In the genomic region with DNA sequence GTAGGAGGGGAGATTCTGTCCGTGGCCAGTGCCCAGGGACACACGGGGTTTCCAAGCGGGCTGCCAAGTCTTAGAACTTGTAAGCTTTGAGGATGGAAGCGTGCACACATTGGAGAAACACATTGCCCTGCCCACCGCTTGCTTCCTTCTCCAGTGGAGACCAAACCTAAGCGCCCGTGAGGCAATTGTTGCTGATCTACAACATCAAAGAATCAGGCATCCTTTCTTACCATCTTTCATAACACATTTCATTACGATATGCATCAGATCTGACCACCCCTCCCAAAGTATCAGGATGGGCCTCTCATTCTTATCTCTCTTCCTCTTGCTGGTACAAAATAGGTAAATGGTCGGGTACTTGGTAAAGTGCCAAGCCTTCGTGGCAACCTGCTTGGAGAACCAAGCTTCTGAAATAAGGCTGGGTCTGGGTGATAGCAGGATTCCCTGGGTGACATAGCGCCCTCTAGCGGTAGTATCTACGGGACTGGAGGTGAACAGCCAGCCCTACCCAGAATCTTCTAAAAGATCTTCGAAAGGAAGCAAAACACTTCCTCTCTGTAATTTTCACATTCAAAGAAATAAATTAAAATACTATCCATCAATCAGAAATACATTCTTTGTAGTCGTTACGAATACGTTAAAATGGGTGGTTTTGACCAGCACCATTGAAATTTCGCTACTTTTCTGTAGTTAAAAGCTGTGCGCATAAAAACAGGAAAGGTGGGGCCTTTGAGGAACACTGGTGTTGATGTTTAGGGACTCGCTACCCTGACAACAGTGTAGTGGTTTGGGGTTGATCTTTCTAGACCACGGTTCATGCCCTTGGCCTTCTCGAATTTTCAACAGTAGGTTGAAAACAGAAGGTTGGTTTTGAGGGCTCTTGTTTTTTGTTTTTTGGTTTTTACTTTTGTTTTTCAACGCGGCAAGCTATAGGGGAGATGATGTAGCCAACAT, we compare ENCODE assay signal across 10 mouse cellular contexts. TPM values are rescaled to one million over a fixed set of nuclear protein-coding genes. Genes with fewer than 3 reads are reported as not detected.
DNase-seq lines count a peak whose midpoint lies in the region; ATAC-seq lines count a peak whose summit lies in the region.
"Had no signal": no experiment of that assay in that cellular context is flagged by ENCODE, and none has a peak within 500 bp of the region (broad histone marks: within the 10 kb centered on the region; RNA-seq: fewer than 3 reads in every experiment).

No protein-coding gene starts in this region.

- no peak overlapping the region for H3K9ac ChIP-seq in hindbrain, embryonic 14.5 days
- H3K9ac ChIP-seq in hindbrain, embryonic 16.5 days (ENCODE audit: low read depth, low read length), result no peak overlapping the region
- H3K9ac ChIP-seq in limb, embryonic 11.5 days (ENCODE audit: low read length), result no peak overlapping the region
- H3K9ac ChIP-seq: embryonic facial prominence, embryonic 13.5 days had no signal

- WGBS in hindbrain, embryonic 14.5 days, result 71% methylated on average over 24 of the region's 24 CpGs
- 69% methylated on average over 24 of the region's 24 CpGs for WGBS in hindbrain, embryonic 16.5 days
- 75% methylated on average over 24 of the region's 24 CpGs for WGBS in limb, embryonic 11.5 days

- DNase-seq in hindbrain, embryonic 14.5 days (ENCODE audit: low spot score), result peak; percentile 43
- DNase-seq in adrenal gland, adult (ENCODE audit: inconsistent age in 2 of 2, low spot score in 1 of 2), result peak; percentile 83 to 93
- peak; percentile 72 for DNase-seq in embryo, embryonic 10 days (ENCODE audit: low spot score)
- DNase-seq in limb, embryonic 11.5 days (ENCODE audit: low spot score), result peak; percentile 66
- DNase-seq in thymus, postnatal 0 days (ENCODE audit: low spot score), result peak; percentile 82

- no peaks in the 10 kb centered on the region for H3K27me3 ChIP-seq in hindbrain, embryonic 14.5 days (ENCODE audit: control insufficient read depth, insufficient read depth, low read length)
- H3K27me3 ChIP-seq in hindbrain, embryonic 16.5 days (replicated peaks; ENCODE audit: control insufficient read depth, insufficient read depth, low read length), result no peaks in the 10 kb centered on the region
- H3K27me3 ChIP-seq in limb, embryonic 11.5 days (ENCODE audit: control insufficient read depth, insufficient read depth, low read length), result no peaks in the 10 kb centered on the region
- H3K27me3 ChIP-seq: embryonic facial prominence, embryonic 13.5 days had no signal

- H3K27ac ChIP-seq in hindbrain, embryonic 14.5 days, result no peak overlapping the region
- no peak overlapping the region for H3K27ac ChIP-seq in hindbrain, embryonic 16.5 days (ENCODE audit: low read depth, low read length)
- no peak overlapping the region for H3K27ac ChIP-seq in limb, embryonic 11.5 days (replicated peaks; ENCODE audit: low read depth, low read length)
- H3K27ac ChIP-seq: embryonic facial prominence, embryonic 13.5 days had no signal

- no peak overlapping the region for H3K4me3 ChIP-seq in hindbrain, embryonic 14.5 days (replicated peaks; ENCODE audit: low read length)
- no peak overlapping the region for H3K4me3 ChIP-seq in hindbrain, embryonic 16.5 days (ENCODE audit: low read length)
- H3K4me3 ChIP-seq in limb, embryonic 11.5 days (ENCODE audit: low read depth, low read length), result no peak overlapping the region
- H3K4me3 ChIP-seq: embryonic facial prominence, embryonic 13.5 days; myocyte had no signal

- peaks cover 7% of the 10 kb centered on the region for H3K4me1 ChIP-seq in hindbrain, embryonic 14.5 days (replicated peaks; ENCODE audit: control insufficient read depth, insufficient read depth, low read length)
- H3K4me1 ChIP-seq in hindbrain, embryonic 16.5 days (ENCODE audit: control insufficient read depth, insufficient read depth, low read depth, low read length), result no peaks in the 10 kb centered on the region
- H3K4me1 ChIP-seq in limb, embryonic 11.5 days (ENCODE audit: control insufficient read depth, insufficient read depth, low read length), result 0 out of 2 replicates have a peak, but pooled peaks cover 2% of the 10 kb centered on the region

- no peaks in the 10 kb centered on the region for H3K9me3 ChIP-seq in hindbrain, embryonic 14.5 days (ENCODE audit: control insufficient read depth, low read length)
- H3K9me3 ChIP-seq in hindbrain, embryonic 16.5 days (ENCODE audit: control insufficient read depth, low read length), result no peaks in the 10 kb centered on the region
- no peaks in the 10 kb centered on the region; the same call in 1 of the 2 replicates for H3K9me3 ChIP-seq in limb, embryonic 11.5 days (ENCODE audit: control insufficient read depth, low read length)
- H3K9me3 ChIP-seq: embryonic facial prominence, embryonic 13.5 days had no signal

- H3K36me3 ChIP-seq in hindbrain, embryonic 14.5 days (replicated peaks; ENCODE audit: control insufficient read depth, insufficient read depth), result no peaks in the 10 kb centered on the region
- H3K36me3 ChIP-seq in hindbrain, embryonic 16.5 days (ENCODE audit: control insufficient read depth, insufficient read depth, low read length), result no peaks in the 10 kb centered on the region
- H3K36me3 ChIP-seq in limb, embryonic 11.5 days (ENCODE audit: control insufficient read depth, insufficient read depth, low read length), result no peaks in the 10 kb centered on the region
- H3K36me3 ChIP-seq: embryonic facial prominence, embryonic 13.5 days had no signal

- H3K4me2 ChIP-seq in hindbrain, embryonic 14.5 days (replicated peaks), result no peak overlapping the region
- no peak overlapping the region for H3K4me2 ChIP-seq in hindbrain, embryonic 16.5 days (ENCODE audit: low read length)
- no peak overlapping the region for H3K4me2 ChIP-seq in limb, embryonic 11.5 days (ENCODE audit: low read depth, severe bottlenecking)
- H3K4me2 ChIP-seq: embryonic facial prominence, embryonic 13.5 days had no signal

- ATAC-seq in hindbrain, embryonic 14.5 days (ENCODE audit: low FRiP score), result no peak
- no peak for ATAC-seq in hindbrain, embryonic 16.5 days
- peak; percentile 68 to 77 for ATAC-seq in hematopoietic stem cell, adult 5-6 weeks (replicated peaks in 1 of 2; ENCODE audit: insufficient read depth in 1 of 2, low FRiP score in 2 of 2, low TSS enrichment in 1 of 2, low read depth in 1 of 2, poor library complexity in 2 of 2, severe bottlenecking in 2 of 2)
- no peak for ATAC-seq in limb, embryonic 11.5 days (ENCODE audit: insufficient number of reproducible peaks, low FRiP score, low TSS enrichment, low read depth)
- ATAC-seq in neutrophil, adult 5-6 weeks (ENCODE audit: extremely low read depth, insufficient number of reproducible peaks, low FRiP score, poor library complexity, severe bottlenecking), result peak; percentile 74

RNA-seq across cellular contexts. Expression of gene Tagap, which starts 2.1 kb away (rescaled TPM):
- 0.50 and 0.92 TPM in 2 replicates for polyA plus RNA-seq in hindbrain, embryonic 14.5 days (2014; fragmentation: Nextera tagmentation; extraction: Ambion mirVana)
- polyA plus RNA-seq in hindbrain, embryonic 16.5 days (2015; fragmentation: Nextera tagmentation; extraction: Ambion mirVana), result 0.47 and 0.51 TPM in 2 replicates
- total RNA-seq in hematopoietic stem cell, adult 5-6 weeks (2017), result 11.0 and 12.7 TPM in 2 replicates
- polyA plus RNA-seq in limb, embryonic 11.5 days (2014; fragmentation: Nextera tagmentation; extraction: Ambion mirVana), result 0.30 and 0.36 TPM in 2 replicates
- 83.2 and 88.4 TPM in 2 replicates for total RNA-seq in neutrophil, adult 5-6 weeks (2017)
- 4.1 and 4.3 TPM in 2 replicates for polyA plus RNA-seq in thymus, postnatal 0 days (2015; fragmentation: Nextera tagmentation; extraction: Ambion mirVana)

RNA-seq across cellular contexts. Expression of gene Rsph3a, which starts 17.6 kb away (rescaled TPM):
- 73.7 and 86.5 TPM in 2 replicates for polyA plus RNA-seq in hindbrain, embryonic 14.5 days (2014; fragmentation: Nextera tagmentation; extraction: Ambion mirVana)
- polyA plus RNA-seq in hindbrain, embryonic 16.5 days (2015; fragmentation: Nextera tagmentation; extraction: Ambion mirVana), result 72.3 and 77.7 TPM in 2 replicates
- total RNA-seq in hematopoietic stem cell, adult 5-6 weeks (2017), result 46.2 and 116 TPM in 2 replicates
- polyA plus RNA-seq in limb, embryonic 11.5 days (2014; fragmentation: Nextera tagmentation; extraction: Ambion mirVana), result 50.0 and 54.1 TPM in 2 replicates
- 22.2 and 28.2 TPM in 2 replicates for total RNA-seq in neutrophil, adult 5-6 weeks (2017)
- 26.9 and 29.1 TPM in 2 replicates for polyA plus RNA-seq in thymus, postnatal 0 days (2015; fragmentation: Nextera tagmentation; extraction: Ambion mirVana)

Comparison
In these comparisons a context has a peak if more than half of its experiments do, and no peak if none do; other contexts are left out.
1. ATAC-seq: peak in hematopoietic stem cell, adult 5-6 weeks (2 of 2) and neutrophil, adult 5-6 weeks (single experiment); none in hindbrain, embryonic 14.5 days (single experiment), hindbrain, embryonic 16.5 days (single experiment) and limb, embryonic 11.5 days (single experiment).
2. Peak in every context shown above with its lines, with median percentiles within 50 percentile points of each other: DNase-seq.